Mouse (Mus musculus): Measurements from ENCODE around the gene Tmbim7. TPM values are rescaled to one million over a fixed set of nuclear protein-coding genes. Genes with fewer than 3 reads are reported as not detected.
"Not testable (repeated sequence)": the region's sequence is repeated elsewhere in the genome, so short reads cannot be mapped to it uniquely, and the experiment has no call there.

Tmbim7 gene
- total RNA-seq (2014; fragmentation: Nextera tagmentation): 2.3 TPM in 1 of 2 replicates, not detected in the other
- not detected in 2 replicates for total RNA-seq (2017)

GRCm38 (mm10) chr5:3650881-3651280 lies at the start of gene Tmbim7:
Gene Tmbim7 (plus strand): TSS chr5:3651181.
- no peak for ATAC-seq (replicated peaks; ENCODE audit: poor library complexity, severe bottlenecking)

GRCm38 (mm10) chr5:3607114-3607513 lies 43.9 kb upstream of the Tmbim7 start:
- ATAC-seq (replicated peaks; ENCODE audit: poor library complexity, severe bottlenecking): no peak

GRCm38 (mm10) chr5:3609241-3609640 lies 41.7 kb upstream of the Tmbim7 start:
- ATAC-seq (replicated peaks; ENCODE audit: poor library complexity, severe bottlenecking): no peak

- not testable (repeated sequence) for ATAC-seq (replicated peaks; ENCODE audit: poor library complexity, severe bottlenecking)
Measured at GRCm38 (mm10) chr5:3611835-3612234, 39.1 kb upstream of the Tmbim7 start.

- ATAC-seq (replicated peaks; ENCODE audit: poor library complexity, severe bottlenecking): no peak
Measured at GRCm38 (mm10) chr5:3620486-3620885, 30.5 kb upstream of the Tmbim7 start.

- ATAC-seq (replicated peaks; ENCODE audit: poor library complexity, severe bottlenecking): no peak
Measured at GRCm38 (mm10) chr5:3630055-3630454, 20.9 kb upstream of the Tmbim7 start.

GRCm38 (mm10) chr5:3631512-3632271 lies 19.3 kb upstream of the Tmbim7 start:
- ATAC-seq (replicated peaks; ENCODE audit: poor library complexity, severe bottlenecking): no peak

- ATAC-seq (replicated peaks; ENCODE audit: poor library complexity, severe bottlenecking): no peak
Measured at GRCm38 (mm10) chr5:3632285-3632684, 18.7 kb upstream of the Tmbim7 start.

- ATAC-seq (replicated peaks; ENCODE audit: poor library complexity, severe bottlenecking): no peak
Measured at GRCm38 (mm10) chr5:3633315-3633714, 17.7 kb upstream of the Tmbim7 start.

- no peak for ATAC-seq (replicated peaks; ENCODE audit: poor library complexity, severe bottlenecking)
Measured at GRCm38 (mm10) chr5:3633951-3634350, 17.0 kb upstream of the Tmbim7 start.

GRCm38 (mm10) chr5:3635286-3635685 lies 15.7 kb upstream of the Tmbim7 start:
- no peak for ATAC-seq (replicated peaks; ENCODE audit: poor library complexity, severe bottlenecking)

GRCm38 (mm10) chr5:3644621-3645020 lies 6.4 kb upstream of the Tmbim7 start:
- ATAC-seq (replicated peaks; ENCODE audit: poor library complexity, severe bottlenecking): no peak

- ATAC-seq (replicated peaks; ENCODE audit: poor library complexity, severe bottlenecking): no peak
Measured at GRCm38 (mm10) chr5:3645326-3645725, 5.7 kb upstream of the Tmbim7 start.

- no peak for ATAC-seq (replicated peaks; ENCODE audit: poor library complexity, severe bottlenecking)
Measured at GRCm38 (mm10) chr5:3646539-3646938, 4.4 kb upstream of the Tmbim7 start.

GRCm38 (mm10) chr5:3646991-3647707 lies 3.8 kb upstream of the Tmbim7 start:
- ATAC-seq (replicated peaks; ENCODE audit: poor library complexity, severe bottlenecking): peak; percentile 38

GRCm38 (mm10) chr5:3647708-3648121 lies 3.3 kb upstream of the Tmbim7 start:
- peak; percentile 89 for ATAC-seq (replicated peaks; ENCODE audit: poor library complexity, severe bottlenecking)

GRCm38 (mm10) chr5:3648206-3648848 lies 2.7 kb upstream of the Tmbim7 start:
- no peak for ATAC-seq (replicated peaks; ENCODE audit: poor library complexity, severe bottlenecking)

GRCm38 (mm10) chr5:3648849-3649210 lies 2.2 kb upstream of the Tmbim7 start:
- no peak for ATAC-seq (replicated peaks; ENCODE audit: poor library complexity, severe bottlenecking)

GRCm38 (mm10) chr5:3651621-3652020 lies 640 bp downstream of the Tmbim7 start:
- ATAC-seq (replicated peaks; ENCODE audit: poor library complexity, severe bottlenecking): no peak

- ATAC-seq (replicated peaks; ENCODE audit: poor library complexity, severe bottlenecking): not testable (repeated sequence)
Measured at GRCm38 (mm10) chr5:3652903-3653575, 2.1 kb downstream of the Tmbim7 start.

GRCm38 (mm10) chr5:3653801-3654200 lies 2.8 kb downstream of the Tmbim7 start:
- ATAC-seq (replicated peaks; ENCODE audit: poor library complexity, severe bottlenecking): peak; percentile 44

All from granulocyte monocyte progenitor cell, adult 5-6 weeks (primary cell).